Mouse (Mus musculus): ENCODE measurements around the gene Spata32.

Gene Spata32

DNA sequence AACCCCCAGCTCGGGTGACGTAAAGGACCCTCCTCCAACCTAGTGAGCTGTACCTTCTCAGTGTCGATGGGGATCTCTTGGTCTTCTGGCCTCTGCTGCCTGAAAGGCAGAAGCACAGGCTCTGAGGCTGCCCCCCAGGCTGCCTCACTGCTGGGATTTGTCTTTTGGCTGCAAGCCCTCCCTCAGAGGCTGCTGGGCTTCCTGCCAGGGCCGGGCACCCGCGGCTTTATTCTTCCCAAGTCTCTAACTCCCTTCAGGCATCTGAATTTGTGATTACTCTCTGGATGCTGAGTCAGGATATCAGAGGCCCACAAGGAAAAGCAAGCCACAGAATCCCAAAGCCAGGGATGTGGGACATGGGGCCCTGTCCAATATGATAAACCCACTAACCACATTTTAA is 16.6 kb downstream of the Spata32 start:
- DNase-seq: peak; percentile 79 to 84

DNA sequence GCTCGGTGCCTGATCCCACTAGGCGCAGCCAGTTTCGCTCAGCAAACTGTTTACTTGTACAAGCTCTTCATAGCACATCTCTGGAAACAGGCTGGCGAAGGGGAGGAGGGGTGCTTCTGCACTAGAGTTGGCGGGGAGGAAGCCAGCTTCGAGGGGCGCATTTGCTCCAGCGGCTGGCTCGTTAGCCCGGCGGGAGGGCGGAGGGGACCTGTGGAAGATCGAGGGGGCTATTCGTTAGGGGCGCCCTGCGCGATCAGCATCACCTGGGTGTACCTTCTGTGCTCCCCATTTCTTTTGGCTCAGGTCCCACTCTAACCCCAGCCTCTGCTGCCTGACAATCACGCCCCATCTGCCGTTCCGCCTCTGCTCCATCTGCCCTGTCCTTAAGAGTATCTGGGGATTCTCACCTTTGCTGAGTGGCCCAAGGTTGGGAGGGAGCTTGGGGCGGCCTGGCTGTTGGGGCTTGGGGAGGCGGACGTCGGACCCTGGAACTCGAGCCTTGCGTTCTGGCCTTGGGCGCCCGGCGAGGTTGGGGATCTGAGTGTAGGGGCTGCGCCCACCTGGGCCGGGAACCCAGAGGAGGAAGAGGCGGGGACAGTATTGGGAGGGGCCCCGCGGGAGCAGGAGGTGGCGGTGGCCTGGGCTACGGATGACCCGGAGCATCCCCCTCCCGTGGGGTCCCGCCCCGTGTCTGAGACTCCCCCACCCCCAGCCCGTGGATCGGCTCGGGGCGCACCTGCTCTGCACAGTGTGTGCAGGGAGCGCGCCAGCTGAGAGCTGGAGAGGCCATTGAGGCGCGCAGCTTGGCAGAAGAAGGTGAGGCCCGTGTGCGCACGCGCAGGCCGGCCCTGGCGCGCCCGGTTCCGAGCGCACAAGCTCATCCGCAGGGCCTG is 19.1 kb downstream of the Spata32 start:
- peak; percentile 93 to 94 for DNase-seq

DNA sequence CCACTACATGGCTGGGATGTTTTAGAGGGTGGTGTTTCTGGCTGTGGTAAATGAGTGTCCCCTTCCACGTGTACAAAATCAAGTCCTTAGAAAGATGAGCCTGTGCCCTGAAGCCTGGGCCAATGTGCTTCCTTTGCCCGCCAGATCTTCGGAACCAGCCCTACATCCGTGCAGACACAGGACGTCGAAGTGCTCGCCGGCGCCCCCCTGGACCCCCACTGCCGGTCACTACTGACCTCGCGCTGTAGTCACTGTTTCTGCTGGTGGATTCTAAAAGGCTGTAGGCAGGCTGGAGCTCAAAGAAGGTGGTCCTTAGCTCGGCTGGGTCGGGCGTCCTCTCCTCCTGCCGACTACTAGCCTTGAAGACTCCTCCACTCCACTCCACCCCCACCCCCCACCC is 19.9 kb downstream of the Spata32 start:
- peak in 1 of 2 experiments; percentile 49 for DNase-seq

DNA sequence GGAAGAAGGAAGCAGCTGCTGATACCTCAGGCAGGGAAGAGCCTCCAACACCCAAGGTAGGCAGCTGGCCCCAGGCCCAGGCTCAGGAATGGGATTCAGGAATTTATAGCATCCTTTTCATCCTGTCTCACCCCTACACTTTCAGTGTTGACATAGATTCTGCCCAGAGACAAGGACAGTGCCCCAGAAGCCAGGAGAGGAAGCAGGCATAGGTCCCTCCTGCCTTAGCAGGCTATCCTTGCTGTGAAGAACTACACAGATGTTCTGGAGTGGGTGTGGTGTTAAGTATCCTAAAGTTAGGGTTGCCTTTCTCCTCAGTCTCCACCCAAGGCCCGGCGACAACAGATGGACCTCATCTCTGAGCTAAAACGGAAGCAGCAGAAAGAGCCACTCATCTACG is 20.9 kb downstream of the Spata32 start:
- peak in 1 of 2 experiments; percentile 53 for DNase-seq

DNA sequence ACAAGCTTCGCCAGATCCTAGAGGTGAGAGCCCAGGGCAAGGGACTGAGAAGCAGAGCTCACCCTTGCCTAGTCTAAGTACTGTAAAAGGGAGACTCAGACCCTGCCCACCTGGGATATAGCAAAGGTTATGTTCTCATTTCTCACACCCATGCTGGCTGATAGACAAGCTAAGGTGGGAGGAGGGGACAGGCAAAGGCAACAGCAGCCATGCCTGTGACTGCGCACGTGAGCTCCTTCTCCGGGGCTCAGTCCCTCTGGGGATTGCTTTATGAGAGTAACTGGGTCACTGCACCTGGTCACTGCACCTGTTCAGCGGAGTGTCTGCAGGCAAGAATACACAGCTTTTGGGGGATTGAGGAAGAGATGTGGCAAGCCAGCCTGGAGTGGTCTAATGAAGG is 22.6 kb downstream of the Spata32 start:
- DNase-seq: peak in 1 of 2 experiments; percentile 43

DNA sequence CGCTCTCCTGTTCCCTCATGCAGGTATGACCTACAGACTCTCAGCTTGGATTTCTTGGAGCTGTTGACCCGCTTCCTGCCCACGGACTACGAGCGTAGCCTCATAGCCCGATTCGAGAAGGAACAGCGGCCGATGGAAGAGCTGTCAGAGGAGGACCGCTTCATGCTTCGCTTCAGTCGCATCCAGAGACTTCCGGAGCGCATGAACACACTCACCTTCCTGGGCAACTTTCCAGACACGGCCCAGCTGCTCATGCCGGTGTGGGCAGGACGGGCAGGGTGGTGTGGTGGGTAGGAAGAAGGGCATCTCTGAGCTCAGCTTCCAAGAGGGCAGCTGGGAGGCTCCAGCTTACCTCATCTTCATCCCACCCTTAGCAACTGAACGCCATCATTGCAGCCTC is 23.0 kb downstream of the Spata32 start:
- peak in 1 of 2 experiments; percentile 64 for DNase-seq

DNA sequence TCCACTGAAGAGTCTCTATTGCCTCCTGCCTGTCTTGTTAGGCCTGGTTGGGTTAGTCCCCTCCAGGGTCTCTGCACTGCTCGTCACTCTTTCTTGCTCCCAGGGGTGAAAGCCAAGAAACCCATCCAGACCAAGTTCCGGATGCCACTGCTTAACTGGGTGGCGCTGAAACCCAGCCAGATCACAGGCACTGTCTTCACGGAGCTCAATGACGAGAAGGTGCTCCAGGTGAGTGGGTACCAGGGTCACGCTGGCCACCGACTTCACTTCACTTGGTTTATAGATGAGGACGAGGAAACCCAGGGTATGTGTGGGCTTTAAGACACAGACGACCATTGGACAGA is 24.4 kb downstream of the Spata32 start:
- DNase-seq: peak in 1 of 2 experiments; percentile 33

DNA sequence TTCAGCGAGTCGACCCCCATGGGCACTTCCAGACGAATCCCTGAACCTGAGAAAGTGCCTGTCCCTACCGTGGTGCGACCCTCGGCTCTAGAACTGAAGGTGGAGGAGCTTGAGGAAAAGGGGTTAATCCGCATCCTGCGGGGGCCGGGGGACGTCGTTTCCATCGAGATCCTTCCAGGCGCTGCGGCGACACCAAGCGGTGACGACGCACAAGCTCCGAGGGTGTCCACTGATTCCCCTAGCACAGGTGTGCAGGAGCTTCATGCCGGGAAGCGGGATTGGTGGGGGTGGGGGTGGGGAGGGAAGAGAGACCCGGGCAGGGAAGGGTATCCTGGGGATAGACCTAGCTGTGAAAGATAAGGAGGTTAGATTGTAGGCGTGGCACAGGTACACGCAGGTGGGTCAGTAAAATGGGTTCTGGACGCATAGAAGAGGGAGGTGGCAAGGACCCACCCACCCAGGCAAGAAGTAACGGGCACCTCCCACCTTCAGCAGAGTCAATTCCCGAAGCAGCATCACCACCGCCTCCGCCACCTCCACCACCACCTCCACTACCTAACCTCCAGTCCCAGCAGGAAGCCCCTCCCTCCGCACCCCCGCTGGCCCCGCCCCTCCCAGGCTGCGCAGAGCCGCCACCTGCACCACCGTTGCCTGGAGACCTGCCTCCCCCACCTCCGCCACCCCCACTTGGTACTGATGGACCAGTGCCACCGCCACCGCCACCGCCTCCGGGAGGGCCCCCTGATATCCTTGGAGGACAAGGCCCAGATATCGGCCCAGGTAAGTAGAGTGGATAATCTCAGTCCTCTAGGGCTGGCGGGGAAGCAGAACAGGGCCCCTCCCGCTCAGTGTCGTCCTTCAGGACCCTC is 25.0 kb downstream of the Spata32 start:
- DNase-seq: peak; percentile 83 to 89

DNA sequence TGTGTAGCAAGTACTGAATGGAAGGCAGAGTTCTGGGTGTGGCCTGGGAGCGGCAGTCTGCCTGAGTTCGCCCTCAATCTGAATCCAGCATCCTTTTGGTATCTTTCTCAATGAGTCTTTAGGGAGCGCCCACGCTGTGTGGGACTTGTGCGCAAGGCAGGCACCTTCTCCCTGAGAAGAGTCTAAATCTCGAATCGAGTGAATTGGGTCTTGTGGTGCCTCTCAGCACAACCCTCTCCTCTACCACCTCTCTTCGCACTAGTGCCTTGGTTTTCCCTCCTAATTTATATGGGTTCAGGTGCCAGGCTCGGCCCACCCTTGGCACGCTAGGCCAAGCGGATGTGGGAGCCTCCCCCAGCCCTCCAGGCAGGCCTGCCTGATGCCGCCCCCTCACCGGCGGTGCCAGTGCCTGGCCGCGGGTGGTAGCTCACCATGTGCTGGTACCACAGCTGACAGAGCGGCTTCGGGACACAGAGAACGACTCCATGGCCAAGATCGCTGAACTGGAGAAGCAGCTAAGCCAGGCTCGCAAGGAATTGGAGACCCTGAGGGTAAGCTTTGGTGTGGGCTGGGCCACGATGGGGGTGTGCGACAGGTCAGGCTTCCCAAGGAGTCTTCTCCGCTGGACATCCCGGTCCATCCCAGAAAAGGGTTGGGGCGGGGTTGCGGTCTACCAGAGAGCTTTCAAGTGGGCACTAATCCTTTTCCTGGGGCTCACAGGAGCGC is 25.8 kb downstream of the Spata32 start:
- DNase-seq: peak; percentile 69 to 74

DNA sequence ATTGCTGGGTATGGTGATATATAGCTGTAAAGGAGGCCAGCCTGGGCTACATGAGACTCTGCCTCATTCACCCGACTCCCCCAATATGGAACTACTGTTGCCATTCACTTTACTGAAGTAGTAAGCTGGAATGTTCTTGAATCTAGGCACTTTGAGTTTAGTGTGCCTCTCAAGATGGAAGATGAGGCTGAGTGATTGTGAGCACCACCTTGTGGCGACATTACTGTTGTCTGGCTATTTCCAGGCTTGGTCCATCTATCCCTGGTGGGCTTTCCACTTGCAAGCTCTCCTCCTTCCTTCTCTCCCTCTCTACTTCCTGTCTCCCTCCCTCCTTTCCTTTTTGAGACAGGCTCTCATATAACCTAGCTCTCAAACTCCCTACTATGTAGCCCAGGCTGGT is 33.3 kb downstream of the Spata32 start:
- DNase-seq: peak; percentile 63 to 81

DNA sequence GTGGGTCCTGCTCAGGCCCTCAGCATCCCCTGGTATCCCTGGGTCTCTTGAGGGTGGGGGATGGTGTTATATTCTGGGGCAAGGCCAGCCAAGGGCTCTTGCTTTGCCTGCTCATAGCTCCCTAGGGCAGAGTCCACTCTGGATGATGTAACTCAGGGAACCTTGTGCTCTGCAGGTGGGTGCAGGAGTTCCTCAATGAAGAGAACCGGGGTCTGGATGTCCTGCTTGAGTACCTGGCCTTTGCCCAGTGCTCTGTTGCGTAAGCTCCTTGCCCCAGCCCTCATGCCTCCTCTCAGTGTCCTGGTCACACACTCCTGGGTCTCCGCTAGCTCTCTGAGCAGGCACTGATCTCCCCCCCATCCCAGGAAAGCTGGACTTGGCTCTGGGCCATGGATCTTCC is 36.3 kb downstream of the Spata32 start:
- DNase-seq: no peak

DNA sequence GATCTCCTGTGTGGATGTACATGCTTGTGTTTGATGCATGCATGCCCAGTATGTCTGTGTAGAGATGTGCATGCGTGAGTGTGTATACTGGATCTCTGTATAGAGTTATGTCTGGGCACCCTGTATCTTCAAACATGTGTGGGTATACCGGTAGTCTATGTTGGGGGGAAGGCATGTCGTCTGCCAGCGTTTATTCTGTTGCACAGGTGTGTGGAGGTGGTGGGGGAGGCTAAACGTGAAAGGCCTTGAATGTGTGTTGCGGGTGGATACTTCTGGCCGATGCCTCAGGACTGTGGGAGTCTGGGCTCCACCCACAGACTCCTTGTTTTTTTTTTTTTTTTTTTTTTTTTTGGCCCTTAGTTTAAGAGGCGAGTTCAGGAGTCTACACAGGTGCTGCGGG is 36.9 kb downstream of the Spata32 start:
- no peak for DNase-seq

DNA sequence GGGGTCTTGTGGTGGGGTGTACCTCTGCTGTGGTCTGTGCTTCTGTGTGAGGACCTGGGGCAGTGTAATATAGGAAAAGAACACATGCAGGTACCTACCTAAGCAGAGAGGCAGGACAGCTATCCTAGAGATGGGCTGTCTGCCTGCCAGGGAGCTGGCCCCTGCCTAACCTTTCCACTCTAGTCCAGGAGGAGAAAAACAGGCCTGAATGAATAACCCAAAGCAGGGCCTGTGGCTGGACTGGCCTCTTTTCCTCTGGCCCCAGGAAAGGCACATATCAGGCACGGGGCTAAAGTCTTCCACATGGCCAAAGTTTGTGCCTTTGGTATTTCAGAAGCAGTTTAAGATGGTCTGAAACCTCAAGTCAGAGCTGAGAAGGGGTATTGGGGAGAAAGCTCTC is 37.8 kb downstream of the Spata32 start:
- no peak for DNase-seq

DNA sequence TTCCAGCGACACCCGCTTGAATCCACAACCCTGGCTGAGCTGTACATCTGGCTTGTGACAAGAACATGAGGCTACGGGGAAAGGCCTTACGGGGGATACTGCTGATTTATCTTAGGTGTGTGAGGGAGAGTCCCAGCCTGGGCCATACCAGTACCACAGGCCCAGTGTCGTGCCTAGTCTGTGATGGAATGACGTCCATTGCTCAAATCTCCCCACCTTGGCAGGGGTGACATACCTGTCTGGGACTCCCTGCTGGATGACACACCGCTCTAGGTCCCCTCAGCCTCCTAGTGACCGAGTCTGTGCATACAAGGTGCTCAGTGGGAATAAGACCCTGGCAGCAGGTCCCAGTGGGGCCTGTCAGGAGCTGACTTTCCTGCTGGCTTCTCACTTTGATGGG is 39.5 kb downstream of the Spata32 start:
- DNase-seq: no peak

DNA sequence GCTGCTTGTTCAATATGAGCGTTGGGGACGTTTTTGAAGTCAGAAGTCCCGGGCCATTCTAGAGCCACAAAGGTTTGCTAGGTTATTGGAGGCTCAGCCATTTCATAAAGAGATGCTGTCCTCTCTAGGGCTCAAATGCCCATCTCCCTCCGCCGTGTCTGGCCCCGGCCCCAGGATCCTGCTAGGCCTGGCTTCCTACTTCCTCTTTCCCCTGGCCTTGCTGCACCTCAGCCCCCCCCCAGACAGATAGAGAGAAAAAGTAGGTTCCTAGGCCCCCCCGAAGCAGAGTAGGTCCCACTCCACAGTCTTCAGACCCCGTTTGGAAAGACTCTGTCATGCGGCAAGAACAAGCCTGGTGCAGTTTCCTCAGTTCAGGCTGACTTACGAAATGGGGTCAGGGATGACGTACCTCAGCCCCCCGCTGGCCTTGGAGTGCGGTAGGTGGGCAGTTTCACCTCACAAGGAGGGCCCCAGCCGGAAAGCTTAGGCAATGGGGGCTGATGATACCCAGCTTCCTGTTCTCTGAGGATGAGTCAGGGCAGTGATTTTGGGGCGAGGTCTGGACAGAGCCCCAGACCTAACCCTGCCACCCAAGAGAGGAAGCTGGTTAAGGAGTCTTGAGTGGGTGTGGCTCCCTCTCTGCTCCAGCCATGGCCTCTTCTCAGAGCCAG is 40.3 kb downstream of the Spata32 start:
- no peak for DNase-seq

DNA sequence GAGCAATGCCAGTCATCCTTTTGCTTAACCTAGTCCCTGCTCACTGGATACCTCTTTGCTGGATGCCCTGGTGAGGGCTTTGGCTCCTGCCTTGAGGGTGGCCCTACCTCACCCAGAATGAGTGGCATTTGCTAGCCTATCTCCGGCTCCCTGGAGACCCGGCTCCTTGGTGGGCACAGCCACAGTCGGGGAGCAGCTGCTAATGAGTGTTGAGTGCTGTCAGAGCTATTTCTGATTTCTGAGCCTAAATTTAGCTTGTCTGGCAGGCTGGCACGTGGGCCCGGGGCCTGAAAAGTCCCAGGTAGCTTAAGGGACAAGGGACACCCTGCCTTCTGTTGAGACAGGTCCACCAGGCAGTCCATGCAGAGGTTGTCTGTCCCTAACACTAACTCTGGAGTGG is 41.0 kb downstream of the Spata32 start:
- no peak for DNase-seq

DNA sequence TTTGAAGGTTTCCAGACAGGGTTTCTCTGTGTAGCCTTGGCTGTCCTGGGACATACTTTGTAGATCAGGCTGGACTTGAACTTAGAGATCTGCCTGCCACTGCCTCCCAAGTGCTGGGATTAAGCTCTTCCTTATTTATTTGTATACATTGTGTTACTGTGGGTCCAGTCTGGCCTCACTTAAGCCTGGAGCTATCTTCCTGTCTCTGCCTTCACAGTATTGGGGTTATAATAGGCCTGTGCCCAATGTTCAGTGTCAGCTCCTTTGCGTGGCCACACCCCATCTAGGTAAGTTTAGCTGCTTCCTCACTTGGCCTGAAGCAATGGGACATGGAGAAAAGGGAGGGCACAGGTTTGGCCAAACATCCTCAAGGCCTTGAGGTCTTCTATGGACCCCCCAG is 41.7 kb downstream of the Spata32 start:
- DNase-seq: no peak

DNA sequence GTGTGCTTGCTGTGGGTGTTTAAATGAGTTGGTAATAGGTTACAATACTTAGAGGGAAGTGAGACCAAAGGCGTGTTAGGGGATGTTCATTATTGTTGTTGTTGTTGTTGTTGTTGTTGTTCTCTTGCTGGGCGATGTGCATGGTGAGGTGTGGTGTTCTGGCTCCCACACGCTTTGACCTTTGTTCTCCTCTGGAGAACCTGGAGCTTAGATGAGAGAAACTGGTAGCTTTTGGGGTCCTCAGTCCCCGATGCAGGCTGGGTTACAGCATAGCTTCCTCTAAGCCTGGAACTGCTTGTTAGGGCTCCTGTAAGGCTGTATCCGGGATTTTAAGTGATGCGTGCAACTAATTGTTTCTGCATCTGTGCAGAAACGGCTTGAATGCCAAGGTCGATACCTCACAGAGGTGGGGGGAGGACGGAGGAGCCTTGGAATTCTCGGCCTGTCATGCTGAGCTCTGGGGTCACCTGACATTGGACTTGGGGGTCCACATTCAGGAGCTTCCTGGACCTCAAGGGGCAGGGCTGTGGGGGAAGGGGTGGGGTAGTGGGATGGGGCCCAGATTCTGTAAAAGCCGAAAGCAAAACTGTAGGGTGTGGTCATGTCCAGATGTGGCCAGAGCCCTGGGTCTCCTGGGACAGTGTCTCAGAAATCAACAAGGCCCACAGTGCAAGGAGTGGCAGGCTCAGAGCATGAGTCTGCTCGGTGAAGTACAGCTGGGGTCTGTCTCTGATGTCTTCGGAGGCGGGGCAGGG is 42.4 kb downstream of the Spata32 start:
- DNase-seq: no peak

DNA sequence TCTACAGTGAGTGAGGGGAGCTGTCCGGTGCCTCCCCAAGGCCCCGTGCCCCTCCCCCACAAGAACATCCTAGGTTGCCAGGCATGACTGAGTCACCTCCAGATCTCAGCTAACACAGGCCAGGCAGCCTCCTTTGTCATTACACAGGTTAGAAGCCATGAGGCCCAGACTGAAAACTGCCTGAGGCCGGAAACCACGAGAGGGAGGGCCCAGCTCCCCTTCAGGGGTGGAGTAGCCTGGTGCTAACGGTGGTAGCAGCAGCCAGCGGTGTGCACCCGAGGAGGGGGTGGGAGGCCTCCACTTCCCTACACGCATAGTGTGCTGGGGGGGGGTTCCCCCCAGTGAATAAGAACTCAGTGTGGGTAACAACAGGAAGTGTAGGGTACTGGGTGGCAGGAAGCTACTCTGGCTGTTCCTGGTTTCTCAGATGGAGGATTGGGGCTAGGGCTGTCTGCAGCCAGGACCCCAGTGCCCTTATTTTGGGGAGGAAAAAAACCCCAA is 43.3 kb downstream of the Spata32 start:
- peak in 1 of 2 experiments; percentile 38 for DNase-seq

DNA sequence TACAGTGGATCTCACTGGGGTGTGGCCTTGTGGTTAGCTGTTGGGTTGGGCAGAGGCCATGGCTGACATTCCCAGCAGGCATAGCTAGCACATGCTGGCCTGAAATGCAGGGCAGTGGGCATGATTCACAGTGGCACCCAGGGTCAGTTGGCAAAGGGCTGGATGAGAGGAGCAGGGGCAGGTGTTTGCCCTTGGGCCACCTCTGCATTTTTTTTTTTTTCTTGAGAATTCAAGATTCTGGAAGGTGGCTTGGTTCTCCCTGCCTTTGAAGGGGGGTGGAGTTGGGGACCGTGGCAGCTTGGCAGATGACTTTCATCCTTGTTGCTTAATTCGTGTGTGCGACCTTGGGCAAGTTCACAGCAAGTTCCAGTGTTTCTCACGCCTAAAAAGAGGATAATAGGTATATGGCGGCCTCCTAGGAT is 43.8 kb downstream of the Spata32 start:
- no peak for DNase-seq

DNA sequence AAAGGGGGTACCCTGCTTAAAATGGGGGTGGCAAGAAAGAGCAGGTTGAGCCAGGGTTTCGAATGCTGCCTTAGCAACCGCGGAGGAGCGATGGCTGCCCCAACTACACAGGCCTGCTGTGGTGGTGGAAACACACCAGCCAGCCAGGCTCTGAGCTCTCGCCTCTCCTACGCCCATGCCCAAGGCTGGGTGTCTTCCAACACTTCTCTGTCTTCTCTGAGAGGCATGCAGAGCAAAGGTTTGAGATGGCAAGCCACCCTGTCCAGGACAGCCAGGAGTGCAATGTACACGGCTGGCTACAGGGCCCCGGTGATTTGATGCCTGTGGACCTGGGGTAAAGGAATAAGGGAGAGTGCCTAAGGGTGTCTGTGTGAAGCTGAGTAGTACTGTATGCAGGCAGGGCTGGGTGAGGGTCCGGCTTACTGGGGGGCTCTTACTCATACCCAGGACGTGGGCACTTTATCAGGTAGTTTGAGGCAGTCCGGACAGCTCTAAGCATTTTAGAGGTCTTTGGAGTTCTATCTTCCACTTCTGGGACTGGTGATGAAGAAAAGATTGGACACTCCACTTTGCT is 44.4 kb downstream of the Spata32 start:
- DNase-seq: no peak
